Mouse (Mus musculus): Measurements from ENCODE around the gene Fut4.

DNA sequence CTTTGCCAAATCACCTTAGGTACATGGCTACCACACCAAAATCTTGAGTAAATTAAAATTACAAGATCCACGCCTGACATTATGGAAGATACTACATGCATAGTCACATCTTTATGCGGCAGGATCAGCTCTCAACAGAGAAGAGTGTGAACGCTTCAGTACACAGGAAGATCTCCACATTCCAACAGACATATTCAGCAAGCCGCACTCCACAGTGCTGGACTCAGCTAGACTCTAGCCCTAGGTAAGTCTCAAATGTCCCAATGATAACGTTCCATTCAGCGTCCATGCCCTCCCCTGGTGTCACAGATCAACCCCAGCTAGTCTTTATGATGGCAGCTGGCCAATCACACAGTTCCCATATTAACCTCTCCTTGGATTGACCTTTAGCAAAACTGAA lies 26.2 kb downstream of the Fut4 start:
- no peak for TF ChIP-seq POLR2A (IDR thresholded peaks at IDR 0.05; ENCODE audit: low read depth, low read length)
- no peak for TF ChIP-seq CTCF (conservative IDR thresholded peaks at IDR 0.05; ENCODE audit: insufficient read depth, insufficient read length, low read depth, low read length)

Data from kidney, adult 2 months (tissue).